Mouse (Mus musculus) liver, adult 2 months (tissue): ENCODE results near the gene Pawr. TPM values are rescaled to one million over a fixed set of nuclear protein-coding genes. Genes with fewer than 3 reads are reported as not detected.

Experiments
- DNase-seq: peaks from one replicate; pipeline ENCODE4 v3.0.0-alpha.2; 2011; ENCODE audit warnings: low read depth, low spot score; ENCODE audit errors: extremely low read depth
- H3K27ac ChIP-seq: fragments of 200-500 bp; replicated peaks from 2 replicates; pipeline ENCODE4 v1.5.1; 2012; ENCODE audit warnings: low read depth, mild to moderate bottlenecking, control low read depth, inconsistent platforms, low read length; ENCODE audit not compliant: insufficient read depth
- H3K27me3 ChIP-seq: fragments of 200-500 bp; 2 replicates; pipeline ENCODE4 v1.6.1; 2012; ENCODE audit warnings: mild to moderate bottlenecking, moderate library complexity, low read length, inconsistent platforms; ENCODE audit not compliant: control insufficient read depth, insufficient read depth
- H3K36me3 ChIP-seq: fragments of 200-500 bp; 2 replicates; pipeline ENCODE4 v1.6.1; 2012; ENCODE audit warnings: low read length, inconsistent platforms; ENCODE audit not compliant: control insufficient read depth, insufficient read depth
- H3K4me1 ChIP-seq: fragments of 200-500 bp; 2 replicates; pipeline ENCODE4 v1.6.1; 2011; ENCODE audit warnings: low read length; ENCODE audit not compliant: control insufficient read depth, insufficient read depth
- H3K4me3 ChIP-seq: fragments of 200-500 bp; 2 replicates; pipeline ENCODE4 v1.5.1; 2011; ENCODE audit warnings: low read depth, mild to moderate bottlenecking, control low read depth, low read length, moderate library complexity; ENCODE audit not compliant: insufficient read depth
- H3K79me2 ChIP-seq: fragments of 200-500 bp; 2 replicates; pipeline ENCODE4 v1.6.1; 2012; ENCODE audit warnings: inconsistent platforms, mild to moderate bottlenecking, low read length, moderate library complexity; ENCODE audit not compliant: control insufficient read depth, insufficient read depth
- H3K9ac ChIP-seq: fragments of 200-500 bp; 2 replicates; pipeline ENCODE4 v1.6.1; 2012; ENCODE audit warnings: low read depth, mild to moderate bottlenecking, control low read depth, inconsistent platforms, low read length
- CTCF ChIP-seq: fragments of 200-500 bp; IDR thresholded peaks from 2 replicates; pipeline ENCODE4 v1.5.1; 2011; ENCODE audit warnings: low read depth, low read length, control low read depth
- POLR2A ChIP-seq: fragments of 200-500 bp; IDR thresholded peaks from 2 replicates; pipeline ENCODE4 v1.6.1; 2011; ENCODE audit warnings: low read length, control low read depth; ENCODE audit not compliant: insufficient read depth; ENCODE audit errors: extremely low read depth
- WGBS: fragments of 180-500 bp; shearing (Covaris S2); methylation state at CpG from one replicate; pipeline ENCODE4 v1.1.7; 2018; 5-methylcytosine and 5-hydroxymethylcytosine counted together
- polyA plus RNA-seq: library from polyadenylated mRNA; depleted of rRNA; stranded (reverse); fragments of >200 nt; gene quantifications from 2 replicates; pipeline ENCODE4 v1.2.3, GENCODE M21; 2012
- total RNA-seq: library from RNA; depleted of rRNA; stranded (reverse); fragments of >200 nt; gene quantifications from 2 replicates; pipeline ENCODE4 v1.2.3, GENCODE M21; 2014

Gene Pawr
- total and polyA plus RNA-seq, 2 experiments: 5.0 to 7.1 TPM

- Histone ChIP-seq H3K27me3 (no peaks in the 10 kb centered on the region), H3K27ac (no peak overlapping the region), H3K9ac (no peak overlapping the region), H3K4me1 (peaks cover 21% of the 10 kb centered on the region), H3K79me2 (no peaks in the 10 kb centered on the region; the same call in 1 of the 2 replicates), H3K4me3 (no peak overlapping the region), H3K36me3 (no peaks in the 10 kb centered on the region; the same call in 1 of the 2 replicates)
- no peak for TF ChIP-seq POLR2A
- no peak for TF ChIP-seq CTCF
- DNase-seq: peak; percentile 77
- WGBS: 18% methylated on average over 8 of the region's 8 CpGs
These were observed 56.5 kb downstream of the Pawr start for GRCm38 (mm10) chr10:108388410-108388915.

GRCm38 (mm10) chr10:108389178-108389926 lies 57.4 kb downstream of the Pawr start:
- Histone ChIP-seq H3K27me3 (no peaks in the 10 kb centered on the region), H3K4me3 (no peak overlapping the region), H3K79me2 (no peaks in the 10 kb centered on the region; the same call in 1 of the 2 replicates), H3K9ac (no peak overlapping the region), H3K4me1 (peaks cover 21% of the 10 kb centered on the region), H3K36me3 (no peaks in the 10 kb centered on the region), H3K27ac (no peak overlapping the region)
- TF ChIP-seq CTCF (no peak), POLR2A (no peak)
- WGBS: 81% methylated on average over 5 of the region's 5 CpGs
- DNase-seq: peak; percentile 20

- Histone ChIP-seq H3K4me3 (no peak overlapping the region), H3K79me2 (no peaks in the 10 kb centered on the region; the same call in 1 of the 2 replicates), H3K9ac (no peak overlapping the region), H3K27ac (no peak overlapping the region), H3K27me3 (no peaks in the 10 kb centered on the region), H3K4me1 (peaks cover 17% of the 10 kb centered on the region), H3K36me3 (no peaks in the 10 kb centered on the region)
- DNase-seq: no peak
- TF ChIP-seq CTCF: no peak
- TF ChIP-seq POLR2A: no peak
- 54% methylated on average over 4 of the region's 4 CpGs for WGBS
These were observed 58.0 kb downstream of the Pawr start for GRCm38 (mm10) chr10:108389927-108390287.

GRCm38 (mm10) chr10:108391370-108391902 lies 59.5 kb downstream of the Pawr start:
- no peak overlapping the region for H3K9ac ChIP-seq
- TF ChIP-seq CTCF (no peak), POLR2A (no peak)

GRCm38 (mm10) chr10:108392151-108392550 lies 60.2 kb downstream of the Pawr start:
- WGBS: 97% methylated on average over 10 of the region's 10 CpGs
- H3K9ac ChIP-seq: no peak overlapping the region

More at GRCm38 (mm10) chr10:108391370-108391902, 59.5 kb downstream of the Pawr start:
- peak; percentile 41 for DNase-seq
- Histone ChIP-seq H3K27ac (no peak overlapping the region), H3K79me2 (peaks cover 3% of the 10 kb centered on the region; the same call in 1 of the 2 replicates), H3K36me3 (no peaks in the 10 kb centered on the region), H3K4me3 (no peak overlapping the region), H3K27me3 (no peaks in the 10 kb centered on the region), H3K4me1 (peaks cover 7% of the 10 kb centered on the region)
- 64% methylated on average over 15 of the region's 15 CpGs for WGBS

GRCm38 (mm10) chr10:108394306-108394705 lies 62.4 kb downstream of the Pawr start:
- H3K9ac ChIP-seq: no peak overlapping the region
- H3K27me3 ChIP-seq: no peaks in the 10 kb centered on the region
- WGBS: 78% methylated on average over 4 of the region's 4 CpGs
- TF ChIP-seq CTCF (no peak), POLR2A (no peak)
- DNase-seq: no peak
- H3K4me1 ChIP-seq: 0 out of 2 replicates have a peak, but pooled peaks cover 2% of the 10 kb centered on the region
- no peak overlapping the region for H3K27ac ChIP-seq
- H3K4me3 ChIP-seq: no peak overlapping the region
- no peaks in the 10 kb centered on the region for H3K36me3 ChIP-seq
- peaks cover 3% of the 10 kb centered on the region; the same call in 1 of the 2 replicates for H3K79me2 ChIP-seq

More at GRCm38 (mm10) chr10:108392151-108392550, 60.2 kb downstream of the Pawr start:
- Histone ChIP-seq H3K27ac (no peak overlapping the region), H3K79me2 (peaks cover 3% of the 10 kb centered on the region; the same call in 1 of the 2 replicates), H3K4me3 (no peak overlapping the region), H3K4me1 (peaks cover 7% of the 10 kb centered on the region), H3K36me3 (no peaks in the 10 kb centered on the region), H3K27me3 (no peaks in the 10 kb centered on the region)
- TF ChIP-seq CTCF: no peak
- no peak for TF ChIP-seq POLR2A
- DNase-seq: no peak
